Mouse (Mus musculus) brown adipose tissue, adult 24 weeks (tissue): ENCODE results near the gene Dnah5. TPM values are rescaled to one million over a fixed set of nuclear protein-coding genes. Genes with fewer than 3 reads are reported as not detected.

Experiments used
- H3K27ac ChIP-seq: fragments of 200-500 bp; replicated peaks from 2 replicates; pipeline ENCODE4 v1.5.1; 2012; ENCODE audit warnings: low read depth, mild to moderate bottlenecking, low read length
- H3K4me1 ChIP-seq: fragments of 200-500 bp; 2 replicates; pipeline ENCODE4 v1.6.1; 2012; ENCODE audit warnings: low read length, mixed read lengths; ENCODE audit not compliant: control insufficient read depth, insufficient read depth, insufficient read length
- H3K4me3 ChIP-seq: fragments of 200-500 bp; 2 replicates; pipeline ENCODE4 v1.5.1; 2012; ENCODE audit warnings: low read depth, mild to moderate bottlenecking, low read length, moderate library complexity; ENCODE audit not compliant: insufficient read depth
- polyA plus RNA-seq: library from polyadenylated mRNA; stranded (reverse); fragments of >200 nt; gene quantifications from 2 replicates; pipeline ENCODE4 v1.2.4, GENCODE M21; 2012; ENCODE audit not compliant: missing spikeins, insufficient read depth, insufficient read length

Gene Dnah5
- polyA plus RNA-seq, 1 experiment: not detected

DNA sequence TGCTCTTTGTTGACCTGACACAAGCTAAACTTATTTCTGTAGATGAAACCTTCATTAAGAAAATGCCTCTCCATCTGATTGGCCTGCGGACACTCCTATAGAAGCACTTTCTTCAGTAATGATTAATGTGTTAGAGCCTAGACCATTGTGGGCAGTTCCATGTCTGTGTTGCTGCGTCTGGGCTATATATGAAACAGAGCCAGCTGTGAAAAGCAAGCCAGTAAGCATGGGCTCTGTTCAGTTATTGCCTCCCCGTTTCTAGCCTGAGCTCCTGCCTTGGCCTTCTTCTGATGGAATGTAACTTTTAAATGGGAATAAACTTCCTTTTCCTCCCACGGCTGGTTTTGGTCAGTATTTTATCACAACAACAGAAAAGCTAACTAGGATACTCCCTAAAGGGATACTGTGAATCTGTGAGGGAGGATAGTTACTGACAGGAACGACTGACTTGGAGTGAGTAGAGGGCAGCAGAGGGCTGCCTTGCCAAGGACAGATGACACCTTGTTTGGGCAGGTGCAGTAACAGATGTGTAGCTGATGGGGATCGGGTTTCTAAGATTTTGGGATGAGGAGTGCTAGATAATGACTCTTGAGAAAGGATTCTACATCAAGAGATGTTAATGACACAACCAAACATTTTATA is 270.3 kb downstream of the Dnah5 start:
- Histone ChIP-seq H3K4me3 (no peak overlapping the region), H3K27ac (no peak overlapping the region), H3K4me1 (no peaks in the 10 kb centered on the region; the same call in 1 of the 2 replicates)

DNA sequence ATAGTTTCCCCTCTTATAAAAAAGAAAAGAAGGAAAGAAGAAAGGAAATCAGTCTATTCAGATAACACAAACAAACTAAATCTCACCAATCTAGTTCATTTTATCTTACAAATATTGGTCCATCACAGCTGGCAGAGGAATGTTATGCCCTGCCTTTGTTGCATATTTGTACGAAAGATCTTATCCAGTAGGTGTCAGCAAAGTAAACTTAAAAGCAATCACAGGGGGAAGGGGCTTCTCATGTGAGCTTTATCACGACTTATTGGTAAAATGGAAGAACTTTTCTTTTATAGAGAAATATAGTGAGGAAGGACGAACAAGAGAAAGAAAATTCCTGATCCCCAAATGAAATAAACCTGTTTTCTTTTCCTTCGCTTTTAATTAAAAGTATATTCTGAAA is 299.3 kb downstream of the Dnah5 start:
- Histone ChIP-seq H3K4me3 (no peak overlapping the region), H3K27ac (no peak overlapping the region), H3K4me1 (no peaks in the 10 kb centered on the region)

DNA sequence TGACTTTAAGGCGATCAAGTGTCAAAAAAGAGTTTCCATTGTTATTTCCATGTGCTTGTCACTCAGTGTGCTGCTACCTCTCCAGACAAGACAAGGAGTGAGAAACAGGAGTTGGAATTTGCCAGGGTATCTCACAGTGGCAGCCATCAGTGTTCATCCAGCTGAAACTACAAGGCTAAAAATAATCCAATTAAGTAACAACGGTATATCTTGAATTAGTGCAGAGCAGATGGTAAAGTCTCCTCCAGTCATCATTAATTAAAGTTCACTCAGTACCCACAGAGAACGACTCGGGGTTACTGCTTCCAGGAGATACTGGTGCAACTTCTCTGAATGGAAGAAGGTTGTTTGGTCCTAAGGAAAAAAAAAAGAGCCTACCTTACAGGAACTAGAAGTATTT is 311.6 kb downstream of the Dnah5 start:
- no peaks in the 10 kb centered on the region for H3K4me1 ChIP-seq
- no peak overlapping the region for H3K27ac ChIP-seq
- no peak overlapping the region for H3K4me3 ChIP-seq

Other genes with a start within 250 kb of the Dnah5 start
- gene Trio, start 177.9 kb upstream of the Dnah5 start, polyA plus RNA-seq: 14.4 and 18.0 TPM in 2 replicates